Mouse (Mus musculus) cerebellum, adult 9-10 months (tissue): ENCODE measurements at regions not wholly inside any gene's neighbourhood (a gene's known extent, or its start where the extent isn't known, plus 50 kb on each side); places are given as distances from the start of the nearest gene placed in this dataset.

ENCODE experiments used
- DNase-seq: peaks from one replicate; pipeline ENCODE4 v3.0.0; 2022

DNA sequence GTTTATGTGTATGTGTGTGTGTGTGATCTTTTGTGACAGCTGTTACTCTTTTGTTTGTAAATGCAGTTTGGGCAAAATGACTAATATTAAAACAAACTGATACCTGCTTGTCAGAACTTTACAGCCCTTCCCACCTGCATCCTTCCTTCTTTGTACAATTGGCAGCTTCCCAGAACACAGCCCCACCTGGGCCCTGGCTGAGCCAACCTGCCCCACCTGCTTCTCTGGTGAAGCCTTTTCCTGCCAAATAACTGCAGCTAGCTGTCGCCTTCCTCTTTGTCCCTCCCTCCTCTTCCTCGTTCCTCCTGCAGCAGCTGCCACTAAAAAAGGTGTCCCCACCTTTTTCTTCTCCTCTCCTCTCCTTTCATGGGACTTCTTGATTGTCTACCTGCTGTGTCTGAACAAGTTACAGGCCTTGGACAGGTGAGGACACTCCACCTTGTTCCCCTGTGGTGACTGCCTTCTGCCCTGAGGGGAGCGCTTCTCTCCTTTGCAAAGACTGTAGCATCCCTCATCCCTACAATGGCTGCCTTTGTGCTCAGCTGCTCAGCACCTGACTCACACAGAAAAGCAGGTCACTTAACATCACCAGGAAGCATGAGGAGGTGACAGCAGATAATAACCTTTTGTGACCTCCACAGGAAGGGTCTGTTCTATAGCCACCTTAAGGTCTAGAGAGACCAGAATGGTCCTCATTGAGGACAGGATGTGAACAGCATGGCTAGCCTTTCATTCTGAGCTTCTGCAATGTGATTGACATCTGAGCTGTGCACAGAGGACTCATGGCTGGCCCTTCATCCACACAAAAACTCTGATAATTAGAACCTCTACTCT, 295.2 kb downstream of the Epha4 start:
- DNase-seq: no peak

DNA sequence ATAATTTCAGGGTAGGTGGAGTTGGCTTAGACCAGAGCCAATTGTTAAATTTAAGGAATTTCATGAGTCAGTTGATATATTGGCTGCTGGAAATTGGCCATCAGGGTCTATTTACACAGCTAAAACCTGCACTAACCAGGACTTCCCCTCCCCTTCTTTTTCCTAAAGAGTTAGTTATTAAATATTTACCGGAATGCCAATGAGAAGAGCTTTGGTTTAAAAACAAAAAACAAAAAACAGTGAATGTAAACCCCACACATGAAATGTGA, 294.6 kb downstream of the Epha4 start:
- no peak for DNase-seq

DNA sequence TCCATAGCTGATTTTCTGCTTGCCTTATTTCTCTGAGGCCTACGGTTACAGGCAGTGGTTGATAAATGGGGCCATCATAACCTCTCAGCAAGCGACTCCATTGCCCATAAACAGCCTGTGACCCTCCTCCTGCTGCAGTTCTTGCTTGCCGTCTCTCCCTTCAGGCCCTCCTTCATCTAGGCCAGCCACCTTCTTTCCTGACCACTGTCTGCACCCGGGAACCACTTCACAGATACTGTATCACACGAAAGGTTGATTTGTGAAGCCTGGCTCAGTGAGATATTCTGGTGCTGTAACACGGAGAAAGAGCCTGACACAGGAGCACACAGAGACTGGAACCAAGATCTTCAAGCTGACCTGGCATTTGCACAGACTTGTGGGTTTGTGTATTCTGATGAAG, 294.1 kb downstream of the Epha4 start:
- DNase-seq: no peak

DNA sequence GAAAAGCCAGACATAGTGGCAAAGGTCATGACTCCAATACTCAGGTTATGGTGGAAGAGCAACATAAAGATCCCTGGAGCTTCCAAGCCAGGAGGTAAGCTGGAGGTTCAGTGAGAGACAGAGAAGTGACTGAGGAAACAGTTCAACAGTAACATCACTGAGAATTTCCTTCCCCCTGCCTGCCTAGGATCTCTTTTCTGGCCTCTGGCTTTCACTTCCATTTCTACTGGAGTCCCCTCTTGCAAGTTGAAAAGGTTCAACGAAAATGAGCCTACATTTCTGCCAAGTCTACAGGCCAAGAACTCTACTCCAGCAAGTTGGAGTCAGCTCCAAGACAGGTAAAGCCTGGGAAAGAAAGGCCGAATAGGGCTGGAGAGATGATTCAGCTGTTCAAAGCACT, 293.0 kb downstream of the Epha4 start:
- DNase-seq: no peak

DNA sequence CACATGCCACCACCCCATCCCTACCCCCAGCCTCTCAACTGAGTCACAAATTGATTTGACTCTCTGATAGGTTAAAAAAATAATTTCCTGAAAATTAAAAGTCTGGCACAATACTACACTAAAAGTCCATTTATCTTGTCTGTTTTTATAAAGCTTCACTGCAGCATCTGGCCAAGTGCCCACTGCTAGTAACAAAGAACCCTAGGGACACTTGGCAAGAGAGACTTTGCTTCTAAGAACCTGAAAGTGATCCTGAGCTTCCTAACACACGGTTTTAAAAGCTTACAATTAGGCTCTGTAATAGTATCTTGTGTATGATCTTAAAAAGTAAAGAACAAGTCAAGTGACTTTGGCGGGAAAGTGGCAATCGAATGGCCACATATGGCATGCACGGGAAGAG, 288.3 kb downstream of the Epha4 start:
- DNase-seq: no peak

DNA sequence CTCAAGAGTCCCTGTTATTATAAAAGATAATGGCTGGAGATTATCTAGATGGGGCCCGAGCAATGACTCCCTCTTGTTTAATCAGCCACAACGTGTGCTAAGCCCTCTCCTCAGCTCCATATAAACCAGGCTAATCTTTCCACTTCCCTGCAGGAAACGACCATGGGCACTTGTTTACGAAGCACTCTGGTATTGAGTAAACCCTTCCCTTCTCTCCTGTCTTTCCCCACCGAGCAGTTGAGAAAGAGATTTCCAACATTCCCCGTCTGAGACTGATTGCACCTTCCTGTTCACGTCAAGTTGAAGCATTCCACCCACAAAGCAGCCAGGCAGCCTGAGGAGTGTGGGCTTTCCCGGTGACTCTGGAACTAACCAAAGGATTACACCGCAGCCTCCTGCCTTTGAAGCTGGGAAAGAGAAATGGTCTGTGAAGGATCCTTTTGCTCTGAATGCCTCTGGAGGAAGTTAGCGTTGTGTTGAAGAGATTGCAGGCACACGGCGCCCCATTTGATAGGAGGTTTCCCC, 287.8 kb downstream of the Epha4 start:
- no peak for DNase-seq

DNA sequence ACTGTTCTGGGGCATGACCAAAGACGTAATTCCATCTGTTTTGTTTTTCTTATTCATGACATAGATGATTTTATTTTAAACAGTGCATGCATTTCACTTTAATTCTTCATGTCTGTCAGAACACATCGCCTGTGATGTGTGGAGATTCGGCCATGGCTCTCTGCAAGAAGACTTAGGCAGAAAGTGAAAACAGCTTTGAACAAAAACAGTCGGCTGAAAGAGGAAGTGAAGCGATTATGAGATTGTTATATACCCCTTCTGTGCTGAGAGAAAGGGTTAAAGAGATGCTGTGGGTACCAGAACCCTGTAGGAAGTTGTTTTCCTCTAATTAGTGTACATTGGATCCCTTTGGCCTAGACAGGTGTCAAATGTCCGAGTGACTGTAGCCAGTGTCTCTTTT, 287.1 kb downstream of the Epha4 start:
- no peak for DNase-seq

DNA sequence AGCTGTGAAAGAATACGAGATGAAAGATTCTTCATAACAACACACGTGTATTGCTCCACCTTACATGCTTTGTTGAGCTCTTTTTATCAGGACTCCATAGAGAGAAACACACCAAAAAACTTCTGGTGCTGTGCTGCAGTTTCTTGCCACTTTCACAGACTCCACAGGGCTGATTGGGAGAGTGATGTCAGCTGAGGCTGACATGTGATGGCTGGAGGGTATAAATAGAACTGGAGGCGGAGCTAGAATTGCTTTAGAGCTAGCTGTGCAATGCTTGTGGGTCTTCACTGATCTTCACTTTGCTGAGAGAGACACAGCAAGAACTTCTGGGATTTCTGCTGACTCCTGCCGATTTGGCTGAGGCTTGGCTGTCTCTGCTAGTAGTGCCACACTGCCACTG, 285.3 kb downstream of the Epha4 start:
- no peak for DNase-seq

DNA sequence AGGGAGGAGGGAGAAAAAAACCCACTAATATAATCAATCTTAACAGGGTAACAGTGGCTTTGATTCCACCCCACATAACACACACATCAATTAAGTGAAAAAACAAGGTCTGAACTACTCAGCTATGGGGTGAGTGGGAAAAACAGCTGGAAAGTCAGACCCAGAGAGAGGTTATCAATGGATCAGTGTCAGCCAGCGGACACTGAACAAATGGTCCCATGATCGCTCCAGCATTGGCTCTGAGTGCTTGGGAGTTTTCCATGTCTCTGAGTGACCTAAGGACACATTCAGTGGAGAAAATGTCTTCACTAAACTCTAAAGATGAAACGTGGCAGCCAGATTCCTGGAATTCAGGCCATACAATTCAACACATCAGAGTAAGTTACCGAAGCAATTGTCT, 281.9 kb downstream of the Epha4 start:
- DNase-seq: no peak

DNA sequence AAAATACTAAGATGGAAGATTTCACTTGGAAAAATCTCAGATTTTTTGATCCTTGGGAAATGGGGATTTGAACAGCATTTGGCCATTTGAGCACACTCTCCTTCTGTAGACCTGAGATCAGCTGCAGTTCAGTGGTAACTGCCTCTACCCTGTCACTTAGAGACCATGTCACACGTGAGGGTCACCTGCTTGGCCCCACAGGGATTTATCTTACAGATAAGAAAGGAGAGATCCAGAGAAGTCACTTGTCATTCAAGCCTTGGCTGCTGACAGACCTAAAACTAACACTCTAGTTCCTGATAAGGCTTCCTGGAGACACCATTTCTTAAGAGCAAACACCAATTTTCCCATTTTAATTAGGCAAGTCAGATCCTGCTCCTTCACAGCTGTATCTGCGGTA, 270.2 kb downstream of the Epha4 start:
- DNase-seq: no peak

DNA sequence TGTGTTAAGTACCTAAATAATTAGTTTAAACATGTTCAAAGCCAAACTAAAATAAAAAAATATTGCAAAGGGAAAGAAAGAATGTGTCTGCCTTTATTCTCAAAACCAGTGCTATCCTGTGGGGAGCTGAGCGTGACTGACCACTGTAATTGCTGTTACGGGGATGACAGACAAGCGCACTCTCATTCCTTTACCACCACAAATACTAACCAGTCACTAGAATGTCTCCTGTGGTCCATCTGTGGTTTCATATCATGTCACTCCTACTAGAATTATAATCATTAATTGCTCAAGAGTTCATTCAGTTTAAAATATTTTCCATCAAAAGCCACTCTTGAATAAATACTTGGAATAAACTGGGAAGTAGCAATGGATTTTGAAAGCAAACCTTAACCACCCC, 268.8 kb downstream of the Epha4 start:
- no peak for DNase-seq

DNA sequence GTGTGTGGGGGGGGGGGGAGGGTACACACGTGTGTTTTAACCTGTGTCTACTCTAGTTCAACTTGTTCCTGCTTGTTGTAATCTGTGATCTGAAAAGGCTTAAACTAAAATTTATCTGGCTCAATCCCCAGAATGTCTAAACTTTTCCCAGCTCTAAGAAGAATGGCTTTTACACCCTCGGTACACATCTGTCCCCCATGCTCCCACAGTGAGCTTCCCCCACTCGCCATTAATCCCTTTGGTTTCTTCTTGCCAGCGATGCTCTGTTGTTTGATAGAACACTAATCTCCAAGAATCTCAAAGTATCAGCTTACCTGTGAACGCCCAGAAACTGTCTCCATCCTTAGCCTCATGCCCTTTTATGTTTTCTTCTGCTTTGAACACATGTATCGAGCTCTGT, 260.6 kb downstream of the Epha4 start:
- DNase-seq: no peak

DNA sequence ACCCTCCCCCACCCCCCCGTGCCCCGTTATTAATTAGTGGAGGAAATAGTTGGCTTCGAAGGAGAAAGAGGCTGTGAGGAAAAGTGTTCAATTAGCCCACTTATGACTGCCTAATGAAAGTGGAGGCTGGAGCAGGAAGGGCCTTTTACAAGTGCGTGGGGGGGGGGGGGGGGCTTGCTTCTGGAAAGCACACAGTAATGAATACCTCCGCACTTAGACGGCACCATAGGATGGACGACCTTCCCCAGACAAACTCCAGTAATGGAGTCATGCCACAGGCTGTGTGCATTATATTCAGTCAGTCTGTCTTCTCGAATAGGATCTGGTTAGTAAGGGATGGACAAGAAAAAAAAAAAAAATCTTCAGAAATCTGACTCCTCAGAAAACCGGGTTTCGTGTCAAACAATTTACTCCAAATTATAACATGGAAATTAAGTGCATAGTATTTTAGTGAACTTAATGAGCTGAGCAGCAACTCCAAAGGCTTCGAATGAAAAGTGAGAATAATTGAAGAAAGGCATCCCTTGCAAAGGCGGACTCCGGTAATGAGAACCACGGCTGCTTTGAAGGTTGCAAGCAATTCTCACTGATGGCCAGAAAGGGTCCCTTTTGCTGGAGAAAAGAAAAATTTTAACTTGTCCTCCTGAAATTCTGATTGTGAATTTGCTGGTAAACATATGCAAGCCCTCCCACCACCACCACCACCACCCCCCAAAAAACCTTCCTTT, 258.6 kb downstream of the Epha4 start:
- DNase-seq: no peak

DNA sequence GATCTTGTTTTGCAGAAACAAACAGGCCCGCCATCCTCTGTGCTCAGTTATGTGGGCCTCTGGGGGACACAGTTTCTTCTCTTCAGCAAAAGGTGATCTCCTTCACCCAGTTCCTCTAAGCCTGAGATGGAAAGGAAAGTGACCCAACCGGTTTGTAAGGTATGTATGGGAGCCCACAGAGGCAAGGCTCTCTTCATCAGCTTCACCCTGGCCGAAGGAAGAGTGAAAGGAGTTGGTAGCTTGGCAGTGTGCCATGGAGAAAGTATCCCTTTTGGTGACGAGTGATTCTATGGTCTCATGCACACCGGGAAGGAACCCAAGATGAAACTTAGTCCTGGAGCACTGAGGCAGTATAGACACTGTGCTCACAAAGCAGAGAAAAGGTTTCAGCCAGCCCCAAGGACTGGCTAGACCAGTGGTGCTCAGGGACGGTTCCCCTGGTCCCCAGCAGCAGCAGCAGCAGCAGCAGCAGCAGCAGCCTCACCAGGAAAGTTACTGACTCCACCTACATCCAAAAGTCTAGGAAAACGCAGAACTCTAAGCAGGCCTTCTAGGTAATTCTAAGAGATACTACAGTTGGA, 256.1 kb downstream of the Epha4 start:
- DNase-seq: no peak

DNA sequence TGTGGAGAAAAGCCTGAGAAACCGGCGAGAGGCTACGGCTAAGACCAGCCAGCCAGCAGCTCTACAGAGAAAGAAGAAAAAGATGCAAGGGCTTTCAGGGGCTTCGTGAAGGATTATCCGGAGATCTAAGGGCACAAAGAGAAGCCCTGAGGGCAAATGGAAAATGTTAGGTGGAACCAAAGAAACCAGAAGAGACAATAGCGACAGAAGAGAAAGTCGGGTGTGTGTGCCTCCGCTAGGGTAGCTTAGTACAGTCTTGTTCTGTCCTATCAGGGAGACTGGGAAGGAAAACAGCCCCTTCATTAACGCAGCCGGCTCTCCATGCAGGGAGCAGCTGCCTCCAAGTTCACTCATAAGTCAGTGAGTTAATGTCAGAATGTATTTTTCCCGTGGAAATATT, 255.1 kb downstream of the Epha4 start:
- DNase-seq: no peak

DNA sequence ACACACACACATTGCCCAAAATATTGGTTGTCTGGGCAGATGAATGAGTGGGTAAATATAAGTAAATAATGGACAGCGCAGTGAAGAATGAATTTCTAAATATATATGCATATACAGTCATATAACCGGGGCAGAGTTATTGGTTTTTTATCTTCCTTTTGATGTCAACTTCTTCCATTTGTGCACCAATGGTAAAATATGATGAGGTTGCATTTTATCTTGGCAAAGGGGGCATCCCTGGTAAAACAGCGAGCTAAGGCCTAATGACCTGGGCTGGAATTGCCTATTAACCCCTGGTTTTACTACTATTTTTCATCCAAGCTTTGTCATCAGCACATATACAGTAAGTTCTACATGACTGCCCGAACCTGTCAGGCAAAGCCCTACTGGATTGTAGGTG, 253.2 kb downstream of the Epha4 start:
- no peak for DNase-seq

DNA sequence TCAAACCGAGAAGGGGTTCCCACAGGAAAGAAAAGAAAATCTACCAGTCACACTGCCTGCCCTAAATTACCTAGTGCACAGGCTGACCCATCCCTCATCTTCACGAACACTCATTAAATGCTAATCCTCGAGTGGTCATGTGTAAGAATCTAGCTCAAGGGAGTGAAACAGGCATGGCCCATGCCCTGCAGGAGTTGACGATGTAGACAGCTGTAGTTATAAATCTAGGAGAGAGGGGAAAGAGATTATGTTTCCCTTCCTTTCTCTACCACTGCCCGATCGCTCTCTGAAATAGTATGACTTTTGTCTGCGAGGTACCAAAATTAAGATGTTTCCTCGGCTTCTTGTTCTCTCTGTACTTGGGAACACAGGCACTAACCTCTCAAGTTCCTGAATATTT, 249.2 kb downstream of the Epha4 start:
- DNase-seq: no peak

DNA sequence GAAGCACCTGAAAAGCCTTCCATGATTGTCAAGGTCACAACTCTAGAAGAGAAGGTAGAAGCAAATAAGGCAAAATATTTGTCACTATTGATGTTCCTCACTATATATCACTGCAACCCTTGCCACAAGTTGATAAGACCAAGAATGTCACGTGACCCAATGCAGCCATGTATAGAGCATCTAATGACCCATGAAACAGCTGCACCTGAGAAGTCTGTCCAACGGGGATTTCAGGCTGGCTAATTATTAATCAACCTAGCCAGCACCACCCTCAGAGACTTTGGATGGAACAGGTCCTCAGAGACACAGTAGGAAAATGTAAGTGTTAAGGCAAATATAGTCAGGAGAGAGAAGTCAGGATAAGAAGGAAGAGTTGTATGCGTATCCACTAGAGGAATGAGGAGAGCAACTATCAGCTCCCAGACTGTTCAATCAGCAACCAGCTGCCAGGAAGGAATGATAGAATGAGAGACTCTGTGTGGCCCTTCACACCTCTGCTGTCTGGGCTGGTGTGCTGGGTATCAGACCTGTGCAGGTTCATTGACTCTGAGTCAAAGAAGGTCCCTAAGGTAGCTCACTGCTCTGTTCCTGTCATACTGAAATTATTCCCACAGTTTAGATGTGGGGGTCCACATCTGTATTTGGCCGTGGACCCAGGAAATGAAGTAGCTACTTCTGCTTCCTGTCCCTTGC, 247.4 kb downstream of the Epha4 start:
- no peak for DNase-seq

DNA sequence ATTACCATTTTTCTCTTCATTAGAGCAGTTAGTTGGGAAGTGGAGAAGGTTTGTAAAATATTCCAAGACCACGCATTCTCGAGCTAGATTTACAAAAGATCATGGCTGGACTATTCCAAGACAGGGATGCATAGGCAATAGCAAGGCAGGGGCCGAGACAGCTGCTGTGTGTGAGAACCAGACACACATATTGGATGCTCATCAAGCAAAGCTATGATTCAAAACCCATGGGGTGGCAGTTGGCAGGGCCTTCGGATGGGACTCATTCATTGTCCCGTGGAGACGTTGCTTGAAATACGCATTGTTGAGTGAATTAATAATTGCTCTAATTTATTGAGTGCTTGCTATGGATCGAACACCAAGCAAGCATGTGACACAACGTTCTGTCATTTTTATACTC, 239.6 kb downstream of the Epha4 start:
- no peak for DNase-seq

DNA sequence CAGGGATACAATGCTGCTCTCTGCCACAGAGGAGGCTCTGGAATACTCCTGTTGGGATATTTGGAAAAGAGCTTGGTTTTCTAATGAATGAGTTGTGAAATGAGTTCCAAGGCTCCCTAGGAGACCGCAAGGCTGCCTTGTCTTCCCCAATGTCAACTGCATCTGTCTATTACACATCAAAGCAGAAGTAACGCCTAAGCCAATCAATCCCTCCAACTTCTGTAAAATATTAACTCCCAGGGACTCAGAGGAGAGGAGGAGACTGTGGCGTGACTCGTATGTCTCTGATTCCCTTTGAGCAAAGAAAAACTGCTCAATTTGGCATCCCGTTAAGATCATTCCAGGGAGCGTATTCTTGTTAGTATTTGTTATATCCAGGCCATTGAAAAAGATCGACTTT, 235.3 kb downstream of the Epha4 start:
- DNase-seq: no peak

DNA sequence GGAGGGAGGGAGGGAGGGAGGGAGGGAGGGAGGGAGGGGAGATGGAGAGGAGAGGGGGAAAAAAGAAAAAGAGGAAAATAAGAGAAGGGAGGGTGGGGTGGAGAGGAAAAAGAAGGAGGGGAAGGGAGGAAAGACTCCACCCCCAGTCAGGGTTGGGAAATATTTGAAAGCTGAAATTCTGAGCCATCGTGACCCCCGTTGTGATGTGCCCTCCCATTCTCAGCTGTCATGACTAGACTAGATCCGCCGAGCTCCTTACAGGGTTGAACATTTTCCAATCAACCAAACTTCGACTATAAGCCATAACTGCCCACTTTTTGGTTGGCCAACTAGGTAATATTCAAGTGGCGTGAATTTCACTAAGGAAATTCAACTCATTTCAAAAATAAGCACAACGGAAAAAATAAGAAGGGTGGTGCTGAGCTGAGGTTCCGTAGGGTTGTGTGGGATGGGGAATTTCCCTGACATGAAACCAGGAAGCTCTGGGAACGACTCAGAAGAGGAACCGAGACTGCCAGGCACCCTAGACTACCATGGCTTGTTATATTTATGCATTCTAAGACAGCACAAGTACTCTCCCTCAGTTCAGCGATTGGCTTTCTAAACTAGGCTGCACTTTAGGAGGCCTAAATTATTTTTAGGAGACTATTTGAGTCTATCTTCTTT, 234.4 kb downstream of the Epha4 start:
- no peak for DNase-seq

DNA sequence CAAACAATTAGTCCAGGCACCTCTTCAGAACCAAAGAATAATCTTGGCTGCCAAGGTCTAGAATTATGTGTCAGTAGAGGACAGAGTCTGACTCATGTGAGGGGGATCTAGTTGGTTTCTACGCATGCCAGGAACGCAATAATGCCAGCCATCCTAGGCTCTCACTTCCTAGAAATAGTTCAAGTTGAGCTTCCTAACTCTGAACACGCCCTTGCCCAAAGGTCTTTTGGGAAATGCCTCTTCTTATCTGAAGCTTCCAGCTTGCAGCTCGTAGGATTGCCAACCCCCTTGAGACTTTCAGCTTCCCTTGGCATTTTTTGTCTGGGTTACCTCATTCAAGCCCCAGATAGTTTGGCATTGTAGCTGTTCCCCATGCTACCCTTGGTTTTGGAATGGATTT, 233.1 kb downstream of the Epha4 start:
- DNase-seq: no peak

DNA sequence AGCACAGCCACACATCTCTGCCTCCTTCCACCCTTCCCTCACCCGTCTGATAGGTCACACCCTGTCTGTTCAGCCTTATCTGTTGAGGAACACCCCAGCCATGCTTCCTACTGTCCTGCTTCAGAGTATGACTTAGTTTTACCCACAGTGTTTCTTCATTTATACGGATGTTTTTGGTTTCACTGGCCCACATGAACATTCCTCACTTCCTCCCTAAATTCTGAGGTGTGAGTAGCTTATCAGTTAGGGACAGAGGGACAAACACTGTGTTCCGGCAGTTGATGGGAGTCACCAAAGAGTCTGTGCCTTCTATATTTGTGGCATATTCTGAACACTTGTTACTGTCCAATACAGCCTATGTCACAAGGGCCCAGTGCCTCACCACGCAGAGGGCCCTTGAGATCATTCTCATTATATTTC, 216.2 kb downstream of the Epha4 start:
- DNase-seq: no peak
